Mouse (Mus musculus) retina, postnatal 7 days (tissue): ENCODE data around the gene Edn3.

Source experiments
- DNase-seq: peaks from one replicate; pipeline ENCODE4 v3.0.0-alpha.2; 2012; ENCODE audit warnings: low read depth, low spot score

Edn3 gene

DNA sequence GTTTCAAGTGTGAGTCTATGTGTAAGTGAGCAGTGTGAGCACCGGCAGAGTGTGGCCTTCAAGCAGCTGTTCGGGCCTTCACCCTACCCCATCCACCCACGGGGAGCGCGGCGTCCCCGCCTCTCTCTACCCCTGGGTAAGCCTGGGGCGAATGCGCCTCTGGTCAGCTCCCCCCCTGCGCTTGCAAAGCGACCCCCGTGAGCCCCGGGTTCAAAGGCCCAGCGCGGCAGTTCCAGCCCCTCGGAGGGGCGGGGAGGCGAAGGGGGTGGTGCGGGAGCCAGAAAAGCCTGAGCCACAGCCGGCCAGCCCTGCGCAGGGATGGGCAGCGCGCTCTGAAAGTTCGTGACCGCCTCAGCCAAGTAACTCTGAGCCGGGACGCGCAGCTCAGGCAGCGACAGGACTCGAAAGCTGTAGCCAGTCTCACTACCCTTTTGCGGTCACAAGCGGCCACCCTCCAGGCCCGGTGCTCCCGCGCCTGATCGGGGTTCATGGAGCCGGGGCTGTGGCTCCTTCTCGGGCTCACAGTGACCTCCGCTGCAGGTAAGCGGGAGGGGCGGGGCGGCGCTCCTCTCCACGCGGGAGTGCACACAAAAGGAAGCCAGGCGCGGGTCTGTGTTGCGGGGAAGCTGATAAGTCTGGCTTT is at the start of gene Edn3:
Edn3 (plus strand) TSS at position 141 of the 643 bp plus-strand sequence.
- DNase-seq = no peak

DNA sequence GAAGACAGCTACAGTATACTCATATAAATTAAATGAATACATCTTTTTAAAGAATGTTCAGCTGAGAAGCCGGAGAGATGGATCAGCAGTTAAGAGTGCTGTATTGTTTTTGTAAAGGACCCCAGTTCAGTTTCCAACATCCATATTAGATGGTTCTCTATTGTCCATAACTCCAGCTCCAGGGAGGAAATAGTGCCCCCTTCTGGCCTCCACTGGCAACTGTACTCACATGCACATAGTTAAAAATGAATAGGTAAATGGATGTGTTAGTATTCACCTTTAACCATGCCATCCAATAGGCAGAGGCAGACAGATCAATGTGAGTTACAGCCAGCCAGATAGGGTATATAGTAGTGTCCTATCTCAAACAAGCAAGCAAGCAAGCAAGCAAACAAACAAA is 48.4 kb upstream of the Edn3 start:
- DNase-seq = no peak

GRCm38 (mm10) chr2:174715938-174716337 is 44.5 kb upstream of the Edn3 start:
- DNase-seq = no peak

DNA sequence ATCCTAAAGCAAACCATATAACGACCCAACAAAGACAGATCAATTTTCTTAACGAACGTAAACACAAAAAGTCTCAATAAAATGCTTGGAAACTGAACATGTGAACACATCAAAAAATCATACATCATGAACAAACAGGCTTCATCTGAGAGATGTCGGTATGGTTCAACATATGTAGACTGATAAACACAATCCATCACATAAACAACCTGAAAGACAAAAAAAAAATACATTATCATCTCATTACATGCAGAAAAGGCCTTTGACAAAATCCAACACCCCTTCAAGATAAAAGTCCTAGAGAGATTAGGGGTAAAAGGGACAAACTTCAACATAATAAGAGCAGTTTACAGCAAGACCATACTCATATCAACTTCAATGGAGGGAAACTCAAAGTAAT is 42.6 kb upstream of the Edn3 start:
- DNase-seq = no peak

DNA sequence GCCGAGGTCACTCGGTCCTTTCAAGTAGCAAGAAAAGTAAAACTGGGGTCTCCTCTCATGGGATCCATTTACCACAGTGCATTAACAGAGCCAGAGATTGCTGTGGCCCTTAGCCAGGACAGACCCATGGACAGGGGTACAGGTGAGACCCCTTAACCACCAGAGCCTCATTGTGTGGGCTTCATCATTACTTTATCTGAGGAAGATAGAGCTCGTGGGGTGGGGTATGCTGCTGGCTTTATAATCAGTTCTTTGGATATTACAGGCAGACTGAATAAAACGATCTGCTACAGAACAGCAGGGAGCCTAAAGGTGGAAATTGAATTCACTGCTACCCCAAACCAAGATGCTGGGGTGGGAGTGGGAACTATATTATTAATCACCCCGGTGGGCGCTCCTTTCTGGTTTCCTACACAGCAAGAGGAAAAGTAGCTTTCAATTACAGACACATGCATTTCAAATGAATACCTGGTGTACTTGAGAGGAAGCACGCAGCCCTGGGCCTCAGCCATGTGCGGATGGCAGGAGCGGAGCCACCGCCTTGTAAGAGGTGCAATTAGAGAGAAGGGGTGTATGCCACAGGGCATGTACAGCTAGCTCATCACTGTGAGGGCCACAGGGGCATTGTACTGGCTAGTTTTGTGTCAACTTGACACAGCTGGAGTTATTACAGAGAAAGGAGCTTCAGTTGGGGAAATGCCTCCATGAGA is 33.1 kb upstream of the Edn3 start:
- DNase-seq = no peak

DNA sequence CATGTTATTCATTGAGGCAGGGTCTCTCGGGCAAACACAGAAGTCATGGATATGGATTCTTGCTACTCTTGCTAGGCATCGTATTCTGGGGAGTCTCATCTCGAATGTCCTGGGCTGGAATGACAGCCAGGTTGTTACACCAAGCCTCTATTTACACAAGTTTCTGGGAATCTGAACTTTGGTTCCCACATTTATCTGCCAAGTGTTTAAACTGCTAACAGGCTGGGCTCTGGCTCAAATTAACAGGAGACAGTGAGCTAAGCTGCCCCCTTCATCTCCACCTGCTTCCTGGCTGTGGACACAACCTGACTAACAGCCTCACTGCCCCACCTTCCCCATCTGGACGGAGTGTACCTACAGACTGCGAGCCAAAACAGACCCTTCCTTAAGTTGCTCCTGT is 28.5 kb upstream of the Edn3 start:
- no peak for DNase-seq

GRCm38 (mm10) chr2:174735270-174735669 is 25.1 kb upstream of the Edn3 start:
- DNase-seq = no peak

DNA sequence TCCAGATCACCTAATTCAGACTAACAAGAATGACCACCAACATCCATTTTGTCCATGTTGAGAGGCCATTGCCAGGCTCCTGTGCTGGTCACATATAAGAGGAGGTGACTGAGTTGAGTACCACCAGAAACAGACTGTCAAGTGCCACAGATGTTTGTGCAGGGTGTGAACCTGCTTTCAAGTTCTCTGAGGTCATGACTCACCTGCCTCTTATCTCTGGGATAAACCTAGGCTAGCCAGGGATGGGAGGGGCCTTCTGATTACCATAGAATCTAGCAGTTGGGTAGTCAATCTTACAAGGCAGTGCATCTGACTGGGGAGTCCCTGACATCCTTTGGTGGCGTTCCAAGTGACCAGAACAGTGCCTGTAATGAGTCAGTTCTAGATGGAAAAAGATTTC is 13.2 kb upstream of the Edn3 start:
- no peak for DNase-seq

GRCm38 (mm10) chr2:174748381-174748780 is 12.0 kb upstream of the Edn3 start:
- no peak for DNase-seq

- no peak for DNase-seq
These were observed 7.2 kb upstream of the Edn3 start for GRCm38 (mm10) chr2:174753197-174753596.

DNA sequence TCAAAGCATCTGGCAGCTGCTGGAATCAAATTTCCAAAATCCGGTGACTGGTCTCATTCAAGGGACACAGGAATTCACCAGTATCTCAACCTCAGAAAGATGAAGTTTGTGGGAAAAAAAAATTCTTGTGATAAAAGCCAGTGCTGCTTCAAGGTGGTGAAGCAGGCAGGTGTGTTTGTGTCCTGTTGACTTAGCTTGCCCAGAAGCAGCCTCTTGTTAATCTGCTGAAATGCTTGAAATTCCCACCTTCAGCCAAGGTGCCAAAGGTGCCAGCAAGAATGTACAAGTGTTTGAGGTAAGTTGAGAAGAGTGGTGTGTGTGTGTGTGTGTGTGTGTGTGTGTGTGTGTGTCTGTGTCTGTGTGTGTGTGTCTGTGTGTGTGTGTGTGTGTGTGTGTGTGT is 6.2 kb upstream of the Edn3 start:
- DNase-seq = no peak

- DNase-seq = no peak
These were observed 1.2 kb upstream of the Edn3 start for GRCm38 (mm10) chr2:174759189-174759588.

- no peak for DNase-seq
These were observed 1.2 kb downstream of the Edn3 start for GRCm38 (mm10) chr2:174761452-174762101.

- no peak for DNase-seq
These were observed 1.9 kb downstream of the Edn3 start for GRCm38 (mm10) chr2:174762310-174762709.

- no peak for DNase-seq
These were observed 8.6 kb downstream of the Edn3 start for GRCm38 (mm10) chr2:174768891-174769528.

DNA sequence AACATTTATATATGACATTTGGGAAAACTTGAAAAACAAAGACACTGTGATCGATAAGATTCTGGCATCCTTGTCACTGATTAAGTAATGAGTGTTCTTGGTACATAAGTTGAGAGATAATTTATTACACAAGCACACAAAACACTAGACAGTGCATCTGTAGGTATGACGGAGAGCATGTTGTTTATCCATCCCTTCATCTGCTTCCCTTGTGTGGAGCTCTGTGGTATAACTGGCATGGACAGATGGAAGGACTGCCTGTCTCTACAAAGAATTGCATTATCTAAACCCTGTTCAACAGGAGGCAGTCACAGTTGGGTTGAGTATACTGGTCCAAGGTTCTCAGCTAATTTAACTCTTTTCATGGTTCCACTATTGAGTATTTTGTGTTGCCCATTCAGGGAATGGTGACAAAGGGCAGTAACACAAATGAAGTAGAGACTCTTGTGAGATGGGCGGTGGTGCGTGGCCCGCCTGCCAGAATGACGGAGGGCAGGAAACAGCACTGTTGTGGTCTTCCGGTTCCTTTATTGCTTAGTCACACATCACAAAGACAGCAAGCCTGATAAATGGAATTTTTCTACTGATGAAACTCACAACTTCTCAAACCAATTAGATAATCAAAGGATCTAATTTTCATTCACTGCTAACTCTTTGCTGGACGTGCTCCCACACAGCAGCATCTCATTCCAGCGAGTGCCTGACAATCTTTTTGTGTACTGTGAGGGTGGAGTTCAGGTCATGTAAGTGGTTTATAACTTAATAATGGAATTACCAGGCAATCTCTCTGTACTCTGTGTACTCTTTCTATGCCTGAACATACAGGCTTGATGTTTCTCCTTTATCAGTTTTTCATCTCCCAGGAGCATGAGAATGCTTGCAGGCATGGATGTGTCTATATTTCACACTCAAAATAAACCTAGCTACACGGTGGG is 14.0 kb downstream of the Edn3 start:
- no peak for DNase-seq

DNA sequence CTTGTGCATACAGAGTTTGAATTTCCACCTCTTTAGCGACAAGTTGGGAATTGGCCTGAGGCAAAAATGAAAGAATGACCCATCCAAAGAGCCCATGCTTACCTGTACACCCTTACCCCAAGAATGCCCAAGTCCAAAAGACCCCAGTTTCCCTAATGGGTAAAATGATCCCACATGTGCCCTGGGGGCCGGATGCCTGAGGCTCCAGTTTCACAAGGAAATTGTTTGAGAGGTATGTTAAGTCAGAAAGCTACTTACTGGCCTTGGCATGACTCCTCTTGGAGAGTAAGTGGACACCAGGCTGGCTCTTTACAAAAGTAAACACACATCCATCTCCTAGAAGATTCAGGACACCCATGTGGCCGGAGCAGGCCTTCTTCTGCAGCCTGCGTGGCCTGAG is 21.6 kb downstream of the Edn3 start:
- DNase-seq = no peak

GRCm38 (mm10) chr2:174782880-174783279 is 22.5 kb downstream of the Edn3 start:
- no peak for DNase-seq

GRCm38 (mm10) chr2:174788830-174789229 is 28.4 kb downstream of the Edn3 start:
- DNase-seq = no peak

- no peak for DNase-seq
These were observed 32.2 kb downstream of the Edn3 start for GRCm38 (mm10) chr2:174792436-174793125.

DNA sequence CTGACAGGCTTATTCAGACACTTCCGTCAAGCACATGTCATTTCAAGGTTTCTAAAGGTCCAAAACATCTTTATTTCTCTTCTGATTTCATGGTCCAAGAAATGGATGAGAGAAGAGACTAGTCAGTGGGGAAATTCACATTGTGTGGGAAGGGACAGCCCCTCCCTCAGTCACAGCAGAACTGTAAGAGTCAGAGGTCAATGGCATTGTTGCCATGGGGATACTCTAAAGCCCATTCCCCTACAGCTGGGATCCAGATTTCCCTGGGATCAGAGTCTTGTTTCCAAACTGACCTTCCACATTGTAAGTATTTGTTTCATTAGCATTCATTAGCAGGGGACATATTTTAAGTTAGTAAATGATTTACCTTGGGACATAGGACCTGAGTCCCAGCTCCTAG is 32.8 kb downstream of the Edn3 start:
- DNase-seq = no peak
